Mouse (Mus musculus) spleen, adult 2 months (tissue): ENCODE data around the gene Rreb1.

ENCODE experiments used
- CTCF ChIP-seq: fragments of 200-500 bp; IDR thresholded peaks from 2 replicates; pipeline ENCODE4 v1.5.1; 2011; ENCODE audit warnings: mild to moderate bottlenecking, inconsistent platforms; ENCODE audit not compliant: insufficient read depth, insufficient read length, insufficient replicate concordance; ENCODE audit errors: extremely low read depth
- POLR2A ChIP-seq: fragments of 200-500 bp; IDR thresholded peaks from 2 replicates; pipeline ENCODE4 v1.6.1; 2011; ENCODE audit warnings: low read depth, low read length, inconsistent platforms

- TF ChIP-seq CTCF = no peak
- TF ChIP-seq POLR2A = no peak
These were observed 92.1 kb downstream of the Rreb1 start for GRCm38 (mm10) chr13:37870118-37870908.
